Mouse (Mus musculus) left cerebral cortex, adult 11 months (tissue): ENCODE measurements around the gene Shcbp1.
A peak's percentile ranks its signal among the peaks of the same experiment; 100 is the strongest.
"Not testable (repeated sequence)": the region's sequence is repeated elsewhere in the genome, so short reads cannot be mapped to it uniquely, and the experiment has no call there.

ENCODE experiments used
- DNase-seq: peaks from one replicate; pipeline ENCODE4 v3.0.0; 2022; ENCODE audit warnings: low spot score

Shcbp1 gene

DNA sequence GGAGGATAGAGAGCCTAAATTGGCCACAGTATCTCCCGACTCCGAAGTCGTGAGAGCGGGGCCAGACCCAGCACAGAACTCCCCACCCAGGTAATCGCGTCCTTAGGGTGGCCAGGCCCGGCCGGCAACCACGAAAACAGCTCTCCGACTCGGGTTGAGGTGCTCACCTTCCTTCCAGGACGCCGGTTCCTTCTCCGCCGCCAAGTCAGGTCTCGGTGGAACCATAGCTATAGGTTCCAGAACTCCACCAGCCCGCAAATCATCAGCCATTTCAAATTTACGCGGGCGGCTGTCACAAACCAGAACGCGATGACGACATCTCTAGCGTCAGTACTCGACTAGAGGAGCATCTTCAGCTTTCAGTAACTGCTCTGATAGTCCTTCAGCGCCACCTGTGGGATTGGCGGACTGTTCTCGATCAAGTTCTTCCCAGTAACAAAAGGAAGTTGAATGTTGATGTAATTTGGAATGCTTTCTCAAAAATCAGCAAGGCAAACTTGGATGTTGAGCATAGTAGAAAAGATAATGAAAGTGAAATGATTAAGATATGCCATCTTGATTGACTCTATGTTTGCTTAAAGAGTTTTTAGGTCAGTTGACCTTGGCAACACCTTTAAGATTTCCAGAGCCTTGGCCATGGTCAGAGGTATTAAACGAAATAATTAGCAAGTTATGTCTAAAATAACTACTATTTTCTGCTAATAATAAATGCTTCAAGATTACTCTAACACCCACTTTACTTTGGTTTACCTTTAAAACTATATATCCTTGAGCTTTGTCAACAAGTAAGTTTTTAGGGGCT, at the start of gene Shcbp1:
TSS of gene Shcbp1 (minus strand) at position 314 of the 802 bp plus-strand sequence.
- DNase-seq, result peak; percentile 83

DNA sequence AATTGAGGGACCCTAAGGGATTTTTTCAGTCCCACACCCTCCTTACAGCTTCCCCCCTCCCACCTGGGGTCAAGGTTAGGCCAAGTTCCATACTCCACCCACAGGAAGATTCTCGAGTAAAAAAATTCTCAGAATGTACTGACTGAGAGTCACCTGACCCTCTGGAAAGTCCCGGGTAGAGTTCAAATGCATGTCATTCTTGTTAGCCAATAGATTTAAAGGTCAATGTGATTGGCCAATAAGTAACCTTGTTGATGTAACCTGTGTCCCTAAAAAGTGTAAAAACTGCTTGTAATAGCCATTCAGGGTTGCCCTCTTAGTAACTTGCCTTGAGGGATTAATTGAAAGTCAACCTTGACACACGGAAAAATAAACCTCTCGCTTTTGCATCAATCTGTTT, 29.5 kb upstream of the Shcbp1 start:
- no peak for DNase-seq

DNA sequence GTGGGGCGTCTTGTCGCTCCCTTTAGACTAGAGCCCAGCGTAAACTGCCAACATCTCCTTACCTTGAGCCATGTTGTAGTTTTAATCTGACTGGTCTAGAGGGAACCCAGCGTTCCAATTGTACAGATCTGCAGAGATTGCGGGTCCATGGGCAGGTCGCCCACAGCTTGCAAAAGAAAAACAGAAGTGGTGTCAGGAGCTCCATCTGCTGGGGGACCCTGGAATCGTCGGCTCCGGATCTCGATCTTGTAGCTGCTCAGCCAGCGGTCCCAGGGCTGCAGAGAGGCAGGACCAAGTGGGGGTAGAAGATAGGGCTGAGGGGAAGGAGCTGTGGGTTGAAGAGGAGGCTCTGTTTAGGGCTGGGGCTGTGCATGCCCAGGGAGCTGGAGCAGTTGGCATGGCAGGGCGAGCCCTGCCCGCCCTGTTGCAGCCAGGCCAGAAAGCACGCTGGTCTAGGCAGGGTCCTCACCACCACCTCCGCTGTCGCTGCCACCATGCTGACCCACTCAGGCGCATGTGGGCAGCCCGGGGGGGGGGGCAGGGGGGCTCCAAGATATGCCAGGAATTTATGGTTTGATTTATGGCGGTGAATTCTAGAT, 21.3 kb upstream of the Shcbp1 start:
- DNase-seq, result no peak

DNA sequence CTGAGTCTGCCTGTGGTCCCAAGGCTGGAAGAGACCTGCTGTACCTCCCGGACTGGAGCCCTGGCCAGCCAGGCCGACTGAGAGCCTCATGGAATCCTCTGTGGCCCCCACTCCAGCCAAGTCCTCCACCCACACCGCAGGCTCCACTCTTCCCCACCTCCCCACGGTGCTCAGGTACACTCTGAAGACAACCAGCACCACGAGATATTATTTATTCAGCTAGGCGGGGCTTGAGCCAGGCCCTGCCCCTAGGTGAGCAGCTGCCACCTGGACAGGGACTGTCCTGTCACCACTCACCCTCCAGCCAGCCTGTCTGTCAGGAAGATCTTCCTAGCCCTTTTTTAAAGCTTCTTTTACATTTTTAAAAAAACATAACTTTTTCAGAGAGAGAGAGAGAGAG, 1.1 kb downstream of the Shcbp1 start:
- DNase-seq, result no peak

DNA sequence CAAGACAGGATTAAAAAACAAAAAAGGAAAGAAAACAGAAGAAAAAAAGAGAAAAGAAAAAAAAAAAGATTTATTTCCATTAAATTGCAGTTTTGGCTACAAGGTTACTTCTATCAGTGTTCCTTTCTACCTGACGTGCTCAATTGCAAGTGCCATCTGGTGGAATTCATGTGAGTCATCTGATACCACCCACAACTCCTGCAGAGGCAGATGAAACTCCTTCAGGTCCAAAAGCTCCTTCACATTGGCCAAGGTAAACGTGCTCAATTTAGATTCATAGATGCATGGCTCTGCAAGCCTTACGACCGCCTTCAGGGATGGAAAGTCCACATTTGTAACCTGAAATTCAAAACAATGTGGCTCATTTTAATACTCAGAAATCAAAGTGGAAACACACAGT, 14.6 kb downstream of the Shcbp1 start:
- DNase-seq, result peak; percentile 4

DNA sequence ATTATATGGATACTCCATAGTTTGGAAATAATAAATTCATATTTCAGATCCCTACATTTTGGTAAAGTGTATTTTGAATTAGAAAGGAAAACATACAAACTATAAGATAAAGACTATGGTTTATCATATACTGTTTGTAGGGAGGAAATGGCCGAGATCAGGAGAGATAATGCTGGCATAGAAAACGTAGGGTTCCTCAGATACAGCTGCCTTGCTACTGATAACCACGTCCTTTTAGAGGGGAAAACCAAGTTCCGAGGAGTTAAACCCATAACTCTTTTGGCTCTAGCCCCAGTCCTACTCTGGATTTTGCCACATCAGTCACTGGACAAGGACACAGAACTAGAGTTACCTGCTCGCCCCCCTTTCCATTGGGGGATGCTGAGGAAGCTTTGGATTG, 26.3 kb downstream of the Shcbp1 start:
- no peak for DNase-seq

DNA sequence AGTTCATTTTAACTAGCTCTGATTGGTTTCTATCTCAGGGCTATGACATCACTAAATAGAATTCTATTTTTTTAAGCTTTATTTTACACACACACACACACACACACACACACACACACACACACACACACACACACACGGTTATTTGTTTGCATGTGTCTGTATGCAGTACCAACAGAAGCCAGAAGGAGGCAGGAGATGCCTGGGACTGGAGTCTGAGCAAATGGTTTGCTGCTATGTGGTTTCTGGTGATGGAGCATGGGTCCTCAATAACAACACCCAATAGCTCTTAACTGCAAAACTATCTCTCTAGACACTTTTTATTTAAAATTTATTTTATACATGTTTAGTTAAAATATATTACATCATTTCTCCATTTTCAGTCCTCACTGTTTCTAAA, 48.4 kb downstream of the Shcbp1 start:
- no peak for DNase-seq

DNA sequence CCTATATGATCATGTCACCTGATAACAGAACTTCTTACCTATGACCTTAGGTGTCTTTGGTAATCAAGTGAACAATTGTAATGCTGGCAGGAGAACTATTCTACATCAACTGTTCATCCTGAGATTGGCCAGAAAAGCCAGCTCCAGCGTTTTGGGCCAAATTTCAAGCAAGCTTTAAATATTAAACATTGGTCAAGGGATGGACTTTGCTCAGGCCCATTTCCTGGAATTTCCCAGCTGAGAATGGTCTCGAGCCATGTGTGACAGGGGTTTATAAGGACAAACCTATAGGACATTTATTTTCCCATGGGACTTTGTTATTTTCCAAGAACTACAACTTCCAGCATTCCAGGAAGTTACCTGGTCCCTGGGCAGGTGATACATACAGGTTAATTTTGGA, 63.8 kb downstream of the Shcbp1 start:
- DNase-seq, result no peak

DNA sequence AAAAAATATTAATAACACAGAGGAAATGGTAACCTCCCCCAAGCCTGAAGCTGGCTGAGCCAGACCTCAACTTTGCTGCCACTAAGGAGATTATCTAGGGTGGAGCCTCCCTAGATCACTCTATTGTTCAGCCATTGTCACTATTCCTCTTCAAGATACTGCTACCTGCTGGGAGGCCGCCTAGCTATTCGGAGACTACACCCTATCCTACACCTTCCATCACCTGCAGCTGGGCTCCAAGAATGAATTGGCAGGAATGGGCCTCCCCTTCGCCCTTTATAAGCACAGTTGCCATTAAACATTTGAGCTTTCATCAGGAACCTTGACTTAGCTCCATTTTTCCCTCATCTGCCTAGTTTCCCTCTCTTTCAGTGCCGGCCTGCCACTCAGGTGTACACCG, 71.0 kb downstream of the Shcbp1 start:
- DNase-seq, result not testable (repeated sequence)

DNA sequence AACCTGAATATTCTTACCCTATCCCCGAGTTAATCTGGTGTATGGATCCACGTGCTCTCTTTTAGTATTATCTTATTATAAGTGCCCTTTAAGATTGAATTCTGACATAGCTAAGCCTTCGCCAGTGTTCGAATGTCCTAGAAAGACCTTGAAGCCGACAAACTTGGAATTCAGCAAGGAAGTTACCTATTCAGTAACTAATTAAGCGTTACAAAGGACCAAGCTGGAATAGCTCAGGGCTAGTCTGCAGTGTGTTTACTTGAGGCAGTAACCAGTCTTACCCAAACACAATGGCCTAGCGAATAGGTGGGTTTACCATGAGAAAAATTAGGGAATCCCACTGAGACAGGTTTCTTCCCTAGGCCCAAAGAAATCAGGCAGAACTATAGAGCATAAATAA, 71.5 kb downstream of the Shcbp1 start:
- not testable (repeated sequence) for DNase-seq

DNA sequence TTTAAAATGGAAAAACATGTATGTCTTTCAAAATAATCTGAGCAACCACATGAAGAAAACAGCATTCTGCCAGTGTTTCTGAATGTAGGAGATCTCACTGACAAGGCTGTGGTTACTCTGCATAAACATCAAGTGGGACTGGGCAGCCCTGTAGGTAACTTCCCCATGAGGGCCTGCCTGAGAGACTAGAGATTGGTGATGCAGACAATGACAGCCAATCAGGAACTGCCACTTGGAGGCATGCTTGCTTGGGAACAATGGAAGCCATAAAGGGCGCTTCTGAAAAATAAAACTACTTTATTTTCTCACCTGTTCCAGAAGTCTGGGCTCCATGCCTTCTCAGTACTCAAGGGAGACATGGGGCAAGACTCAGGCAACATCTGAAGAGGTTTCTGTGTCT, 87.7 kb downstream of the Shcbp1 start:
- no peak for DNase-seq
